In genomic region chr12:14665909-14666308, GRCm38 (mm10) we compare ENCODE assay signal across 15 mouse cellular contexts.
DNase-seq lines count a peak whose midpoint lies in the region; ATAC-seq lines count a peak whose summit lies in the region.
"Had no signal": no experiment of that assay in that cellular context is flagged by ENCODE, and none has a peak within 500 bp of the region (broad histone marks: within the 10 kb centered on the region; RNA-seq: fewer than 3 reads in every experiment).

No protein-coding gene starts in this region.

- H3K4me2 ChIP-seq in forebrain, embryonic 14.5 days (ENCODE audit: low read length): no peak overlapping the region
- H3K4me2 ChIP-seq in forebrain, embryonic 11.5 days (ENCODE audit: low read depth, low read length, severe bottlenecking): no peak overlapping the region
- H3K4me2 ChIP-seq: heart, embryonic 15.5 days; hindbrain, embryonic 14.5 days; liver, embryonic 11.5 days; midbrain, embryonic 15.5 days had no signal

- no peak overlapping the region for H3K9ac ChIP-seq in forebrain, embryonic 14.5 days (ENCODE audit: low read length)
- no peak overlapping the region for H3K9ac ChIP-seq in forebrain, embryonic 11.5 days (ENCODE audit: low read length)
- H3K9ac ChIP-seq: heart, embryonic 15.5 days; hindbrain, embryonic 14.5 days; midbrain, embryonic 15.5 days had no signal

- 82% methylated on average over 2 of the region's 2 CpGs for WGBS in forebrain, embryonic 14.5 days
- WGBS in forebrain, embryonic 11.5 days: 82% methylated on average over 2 of the region's 2 CpGs

- no peaks in the 10 kb centered on the region for H3K4me1 ChIP-seq in forebrain, embryonic 14.5 days (ENCODE audit: control insufficient read depth, insufficient read depth, low read length)
- no peaks in the 10 kb centered on the region for H3K4me1 ChIP-seq in forebrain, embryonic 11.5 days (replicated peaks; ENCODE audit: control insufficient read depth, insufficient read depth, low read length)
- H3K4me1 ChIP-seq: heart, embryonic 15.5 days; midbrain, embryonic 15.5 days had no signal

- intact Hi-C loops in left cerebral cortex, postnatal 10 days (cut with DNase I): no loop called here

- H3K36me3 ChIP-seq in forebrain, embryonic 14.5 days (ENCODE audit: control insufficient read depth, insufficient read depth, low read length): no peaks in the 10 kb centered on the region
- no peaks in the 10 kb centered on the region for H3K36me3 ChIP-seq in forebrain, embryonic 11.5 days (ENCODE audit: control insufficient read depth, insufficient read depth, low read length)
- H3K36me3 ChIP-seq: heart, embryonic 15.5 days; midbrain, embryonic 15.5 days had no signal

- no peak overlapping the region for H3K4me3 ChIP-seq in forebrain, embryonic 14.5 days (ENCODE audit: low read depth, low read length)
- H3K4me3 ChIP-seq in forebrain, embryonic 11.5 days (ENCODE audit: low read depth, low read length): no peak overlapping the region
- H3K4me3 ChIP-seq: heart, embryonic 15.5 days; midbrain, embryonic 15.5 days had no signal

- peak; percentile 55 for DNase-seq in forebrain, embryonic 14.5 days (ENCODE audit: low spot score)
- DNase-seq in forebrain, embryonic 11.5 days (ENCODE audit: low spot score): no peak
- DNase-seq in left cerebral cortex, postnatal 10 days (ENCODE audit: extremely low spot score in 1 of 2, low spot score in 2 of 2): peak; percentile 13 to 20
- DNase-seq in left cerebral cortex, adult 11 months (ENCODE audit: low spot score): no peak
- peak; percentile 4 to 42 for DNase-seq in frontal cortex, postnatal 36 days (ENCODE audit: low spot score in 2 of 2)
- DNase-seq in telencephalon, adult 2 months (ENCODE audit: low read depth, low spot score): peak; percentile 32
- DNase-seq in testis, postnatal 14 days (ENCODE audit: low spot score): no peak
- DNase-seq: cerebellum, adult 11-12 months; kidney, adult 2 months; thymus, postnatal 36 days had no signal

- peak; percentile 60; the same call in 1 of the 2 replicates for ATAC-seq in forebrain, embryonic 14.5 days
- no peak for ATAC-seq in forebrain, embryonic 11.5 days (replicated peaks; ENCODE audit: low FRiP score)
- ATAC-seq: midbrain, embryonic 15.5 days had no signal

- H3K9me3 ChIP-seq in forebrain, embryonic 14.5 days (replicated peaks; ENCODE audit: control insufficient read depth, low read length): no peaks in the 10 kb centered on the region
- no peaks in the 10 kb centered on the region for H3K9me3 ChIP-seq in forebrain, embryonic 11.5 days (ENCODE audit: control insufficient read depth, low read length)
- H3K9me3 ChIP-seq: heart, embryonic 15.5 days; midbrain, embryonic 15.5 days had no signal

- no peak overlapping the region for H3K27ac ChIP-seq in forebrain, embryonic 14.5 days (ENCODE audit: low read depth, low read length)
- H3K27ac ChIP-seq in forebrain, embryonic 11.5 days (ENCODE audit: low read depth, low read length): no peak overlapping the region
- H3K27ac ChIP-seq: heart, embryonic 15.5 days; hindbrain, embryonic 14.5 days; midbrain, embryonic 15.5 days; stomach, postnatal 0 days had no signal

- H3K27me3 ChIP-seq in forebrain, embryonic 14.5 days (replicated peaks; ENCODE audit: control insufficient read depth, insufficient read depth, low read length): no peaks in the 10 kb centered on the region
- no peaks in the 10 kb centered on the region for H3K27me3 ChIP-seq in forebrain, embryonic 11.5 days (ENCODE audit: control insufficient read depth, insufficient read depth, low read length)
- H3K27me3 ChIP-seq: heart, embryonic 15.5 days; midbrain, embryonic 15.5 days had no signal

Comparison
In these comparisons a context has a peak if more than half of its experiments do, and no peak if none do; other contexts are left out.
1. DNase-seq: peak in forebrain, embryonic 14.5 days (single experiment), left cerebral cortex, postnatal 10 days (2 of 2), frontal cortex, postnatal 36 days (2 of 2) and telencephalon, adult 2 months (single experiment); none in forebrain, embryonic 11.5 days (single experiment), left cerebral cortex, adult 11 months (single experiment) and testis, postnatal 14 days (single experiment).